Mouse (Mus musculus): ENCODE data around the gene Samm50. TPM values are rescaled to one million over a fixed set of nuclear protein-coding genes. Genes with fewer than 3 reads are reported as not detected.

Gene Samm50
- total and polyA plus RNA-seq, 3 experiments, result 55.3 to 132 (median 79.3) TPM

- dilution Hi-C loops (cut with MboI; ENCODE audit: extremely low pct_ligation_motif_present, extremely low pct_unique_long_range_greater_than_20kb, low sequenced_read_pairs) (no loop called here), in situ Hi-C loops (cut with MboI; ENCODE audit: low pct_ligation_motif_present, low pct_unique_long_range_greater_than_20kb, low sequenced_read_pairs) (no loop called here)
- Histone ChIP-seq H3K4me2 (ENCODE audit: insufficient read depth, low read depth, poor library complexity, severe bottlenecking) (no peak overlapping the region), H3K9ac (ENCODE audit: insufficient read depth, low read depth) (no peak overlapping the region), H3K9me3 (replicated peaks; ENCODE audit: low read length) (no peaks in the 10 kb centered on the region), H3K27ac (ENCODE audit: insufficient read depth, low read depth) (no peak overlapping the region), H3K36me3 (replicated peaks in 1 of 2; ENCODE audit: control insufficient read depth in 1 of 2, insufficient read depth in 1 of 2, low read length in 1 of 2) (no peaks in the 10 kb centered on the region), H3K27me3 (replicated peaks) (peaks cover 85% of the 10 kb centered on the region), H3K4me3 (replicated peaks in 1 of 3; ENCODE audit: low read depth in 2 of 3, low read length in 2 of 3, poor library complexity in 1 of 3) (no peak overlapping the region), H3K4me1 (ENCODE audit: control insufficient read depth in 1 of 2, insufficient read depth in 2 of 2) (0 out of 4 replicates have a peak, but pooled peaks cover 0 to 3% of the 10 kb centered on the region in 2 experiments), H3K79me2 (replicated peaks; ENCODE audit: control insufficient read depth, extremely low read depth, insufficient read depth, poor library complexity, severe bottlenecking) (no peaks in the 10 kb centered on the region)
- DNase-seq (ENCODE audit: extremely low read depth), result no peak
- no peak for TF ChIP-seq ZMIZ1 (IDR thresholded peaks at IDR 0.05; ENCODE audit: low read depth, low read length)
Measured at GRCm38 (mm10) chr15:84266290-84266689, 74.2 kb downstream of the Samm50 start.

Other genes with a start within 250 kb of the Samm50 start
- gene Efcab6, start 126.9 kb upstream of the Samm50 start, total RNA-seq (2012; rRNA removed), result not detected in 2 replicates
- not detected in 2 replicates for gene Efcab6, start 126.9 kb upstream of the Samm50 start, total RNA-seq (2014; rRNA removed)
- not detected in 2 replicates for gene Efcab6, start 126.9 kb upstream of the Samm50 start, polyA plus RNA-seq (2012; ENCODE audit: insufficient read length, low read depth)
- not detected in 2 replicates for gene Sult4a1, start 86.5 kb upstream of the Samm50 start, total RNA-seq (2012; rRNA removed)
- gene Sult4a1, start 86.5 kb upstream of the Samm50 start, total RNA-seq (2014; rRNA removed), result not detected in 2 replicates
- not detected in 2 replicates for gene Sult4a1, start 86.5 kb upstream of the Samm50 start, polyA plus RNA-seq (2012; ENCODE audit: insufficient read length, low read depth)
- gene Pnpla5, start 69.1 kb upstream of the Samm50 start, total RNA-seq (2012; rRNA removed), result not detected in 2 replicates
- gene Pnpla5, start 69.1 kb upstream of the Samm50 start, total RNA-seq (2014; rRNA removed), result not detected in 2 replicates
- not detected in 2 replicates for gene Pnpla5, start 69.1 kb upstream of the Samm50 start, polyA plus RNA-seq (2012; ENCODE audit: insufficient read length, low read depth)
- gene Pnpla3, start 24.4 kb upstream of the Samm50 start, total RNA-seq (2012; rRNA removed), result 1.1 and 3.2 TPM in 2 replicates
- gene Pnpla3, start 24.4 kb upstream of the Samm50 start, total RNA-seq (2014; rRNA removed), result 0.96 and 2.2 TPM in 2 replicates
- 0.41 TPM in 1 of 2 replicates, not detected in the other for gene Pnpla3, start 24.4 kb upstream of the Samm50 start, polyA plus RNA-seq (2012; ENCODE audit: insufficient read length, low read depth)
- 0.04 and 0.17 TPM in 2 replicates for gene Parvb, start 39.8 kb downstream of the Samm50 start, total RNA-seq (2012; rRNA removed)
- gene Parvb, start 39.8 kb downstream of the Samm50 start, total RNA-seq (2014; rRNA removed), result not detected in 2 replicates
- 2.3 and 4.2 TPM in 2 replicates for gene Parvb, start 39.8 kb downstream of the Samm50 start, polyA plus RNA-seq (2012; ENCODE audit: insufficient read length, low read depth)
- gene Parvg, start 131.8 kb downstream of the Samm50 start, total RNA-seq (2012; rRNA removed), result 71.0 and 93.7 TPM in 2 replicates
- gene Parvg, start 131.8 kb downstream of the Samm50 start, total RNA-seq (2014; rRNA removed), result 96.0 and 98.3 TPM in 2 replicates
- gene Parvg, start 131.8 kb downstream of the Samm50 start, polyA plus RNA-seq (2012; ENCODE audit: insufficient read length, low read depth), result 131 and 140 TPM in 2 replicates

Measured in CH12.LX (cell line).